Mouse (Mus musculus): ENCODE measurements around the gene Slc29a1.

DNA sequence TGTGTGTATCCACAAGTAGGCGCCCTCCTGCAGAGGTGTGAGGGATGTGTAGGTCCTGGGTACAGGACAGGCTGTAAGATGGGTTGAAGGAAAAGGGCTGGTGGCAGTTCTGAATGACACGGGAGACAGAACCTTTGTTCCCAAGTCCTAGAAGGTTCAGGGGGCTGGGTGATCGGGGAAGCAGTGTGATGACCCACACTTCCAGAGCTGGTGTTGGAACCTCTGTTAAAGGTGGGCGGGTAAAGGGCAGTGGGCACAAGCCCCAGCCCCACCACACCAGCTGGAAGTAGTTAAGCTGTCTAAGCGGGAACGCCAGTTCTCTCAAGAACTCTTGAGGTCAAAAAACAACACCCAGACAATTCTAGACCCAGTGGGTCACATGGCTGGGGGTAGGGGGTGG lies 9.0 kb downstream of the Slc29a1 start:
- TF ChIP-seq CTCF (IDR thresholded peaks at IDR 0.05; ENCODE audit: insufficient read depth, low read depth, low read length) = no peak
- TF ChIP-seq POLR2A (IDR thresholded peaks at IDR 0.05; ENCODE audit: insufficient read depth, low read depth, low read length) = no peak
